Mouse (Mus musculus): ENCODE data around the gene Ttc3. TPM values are rescaled to one million over a fixed set of nuclear protein-coding genes. Genes with fewer than 3 reads are reported as not detected.

The Ttc3 gene
- polyA plus RNA-seq, 1 experiment: 152 TPM

GRCm38 (mm10) chr16:94428948-94429347 lies 58.5 kb downstream of the Ttc3 start:
- peaks cover 8% of the 10 kb centered on the region for H3K36me3 ChIP-seq (ENCODE audit: control insufficient read depth, insufficient read depth, low read length, poor library complexity, severe bottlenecking)
- no peak overlapping the region for H3K9ac ChIP-seq (ENCODE audit: low read depth, poor library complexity, severe bottlenecking)
- TF ChIP-seq POLR2A (IDR thresholded peaks at IDR 0.05; ENCODE audit: insufficient read depth, low read length) (no peak), CTCF (IDR thresholded peaks at IDR 0.05; ENCODE audit: low read depth, low read length) (no peak), EP300 (IDR thresholded peaks at IDR 0.05; ENCODE audit: insufficient read depth, low read depth, low read length) (no peak)

GRCm38 (mm10) chr16:94435495-94436234 lies 65.2 kb downstream of the Ttc3 start:
- no peak overlapping the region for H3K9ac ChIP-seq (ENCODE audit: low read depth, poor library complexity, severe bottlenecking)
- TF ChIP-seq POLR2A (IDR thresholded peaks at IDR 0.05; ENCODE audit: insufficient read depth, low read length) (no peak), EP300 (IDR thresholded peaks at IDR 0.05; ENCODE audit: insufficient read depth, low read depth, low read length) (no peak), CTCF (IDR thresholded peaks at IDR 0.05; ENCODE audit: low read depth, low read length) (no peak)
- peaks cover 26% of the 10 kb centered on the region for H3K36me3 ChIP-seq (ENCODE audit: control insufficient read depth, insufficient read depth, low read length, poor library complexity, severe bottlenecking)
- H3K27me3 ChIP-seq (ENCODE audit: control insufficient read depth, insufficient read depth, low read length, poor library complexity, severe bottlenecking): no peaks in the 10 kb centered on the region
- peaks cover 2% of the 10 kb centered on the region for H3K4me1 ChIP-seq (ENCODE audit: control insufficient read depth, insufficient read depth, low read length)
- H3K27ac ChIP-seq (ENCODE audit: insufficient read depth, low read length): no peak overlapping the region
- H3K4me3 ChIP-seq (ENCODE audit: low read depth, low read length): no peak overlapping the region
- 0 out of 2 replicates have a peak, but pooled peaks cover 7% of the 10 kb centered on the region for H3K9me3 ChIP-seq (replicated peaks; ENCODE audit: control insufficient read depth, insufficient read depth, low read length, poor library complexity, severe bottlenecking)

More at GRCm38 (mm10) chr16:94428948-94429347, 58.5 kb downstream of the Ttc3 start:
- Histone ChIP-seq H3K4me1 (ENCODE audit: control insufficient read depth, insufficient read depth, low read length) (peaks cover 2% of the 10 kb centered on the region), H3K27ac (ENCODE audit: insufficient read depth, low read length) (no peak overlapping the region), H3K4me3 (ENCODE audit: low read depth, low read length) (no peak overlapping the region), H3K9me3 (replicated peaks; ENCODE audit: control insufficient read depth, insufficient read depth, low read length, poor library complexity, severe bottlenecking) (no peaks in the 10 kb centered on the region), H3K27me3 (ENCODE audit: control insufficient read depth, insufficient read depth, low read length, poor library complexity, severe bottlenecking) (no peaks in the 10 kb centered on the region)

DNA sequence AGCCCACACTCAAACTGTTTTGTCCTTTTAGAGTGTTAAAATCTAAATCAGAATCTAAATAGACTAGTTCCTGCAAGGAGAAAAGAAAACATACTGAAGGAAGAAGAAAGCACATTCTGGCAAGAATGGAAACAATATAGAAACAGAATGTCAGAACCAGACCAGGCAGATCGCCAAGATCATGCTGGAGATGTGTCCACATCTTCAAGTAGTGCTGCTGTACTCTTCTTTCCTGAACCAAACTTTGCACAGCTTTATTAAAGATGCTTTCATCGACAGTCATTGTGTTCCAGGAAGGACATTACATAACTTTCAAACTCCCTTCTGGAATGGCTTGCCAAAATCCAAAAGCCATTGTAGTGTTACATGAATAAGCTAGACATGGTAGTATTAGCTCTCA lies 66.4 kb downstream of the Ttc3 start:
- 0 out of 2 replicates have a peak, but pooled peaks cover 7% of the 10 kb centered on the region for H3K9me3 ChIP-seq (replicated peaks; ENCODE audit: control insufficient read depth, insufficient read depth, low read length, poor library complexity, severe bottlenecking)
- no peak overlapping the region for H3K4me3 ChIP-seq (ENCODE audit: low read depth, low read length)
- peaks cover under 1% of the 10 kb centered on the region for H3K4me1 ChIP-seq (ENCODE audit: control insufficient read depth, insufficient read depth, low read length)
- no peak overlapping the region for H3K9ac ChIP-seq (ENCODE audit: low read depth, poor library complexity, severe bottlenecking)
- TF ChIP-seq POLR2A (IDR thresholded peaks at IDR 0.05; ENCODE audit: insufficient read depth, low read length): no peak
- TF ChIP-seq CTCF (IDR thresholded peaks at IDR 0.05; ENCODE audit: low read depth, low read length): no peak
- TF ChIP-seq EP300 (IDR thresholded peaks at IDR 0.05; ENCODE audit: insufficient read depth, low read depth, low read length): no peak
- no peak overlapping the region for H3K27ac ChIP-seq (ENCODE audit: insufficient read depth, low read length)
- H3K27me3 ChIP-seq (ENCODE audit: control insufficient read depth, insufficient read depth, low read length, poor library complexity, severe bottlenecking): no peaks in the 10 kb centered on the region
- H3K36me3 ChIP-seq (ENCODE audit: control insufficient read depth, insufficient read depth, low read length, poor library complexity, severe bottlenecking): peaks cover 26% of the 10 kb centered on the region

DNA sequence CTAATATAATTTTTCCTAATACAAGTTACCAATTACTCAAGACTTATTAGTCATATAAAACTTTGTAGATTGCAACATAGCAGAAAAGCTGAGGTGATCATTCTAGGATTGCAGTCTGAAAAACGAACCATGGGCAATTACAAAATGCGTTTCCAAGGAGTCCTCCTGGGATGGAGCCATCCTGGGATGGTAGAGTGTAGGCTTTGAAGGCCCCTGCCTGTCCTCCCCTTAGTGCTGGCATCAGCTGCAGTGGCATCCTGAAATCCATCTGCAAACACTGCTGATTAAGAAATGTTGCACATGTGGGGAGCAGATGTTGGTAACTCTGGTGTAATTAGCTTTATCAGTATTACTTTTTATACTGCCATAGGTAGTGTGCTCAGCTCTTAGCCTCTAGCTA lies 70.9 kb downstream of the Ttc3 start:
- H3K36me3 ChIP-seq (ENCODE audit: control insufficient read depth, insufficient read depth, low read length, poor library complexity, severe bottlenecking): peaks cover 28% of the 10 kb centered on the region
- no peaks in the 10 kb centered on the region for H3K4me1 ChIP-seq (ENCODE audit: control insufficient read depth, insufficient read depth, low read length)
- H3K4me3 ChIP-seq (ENCODE audit: low read depth, low read length): no peak overlapping the region
- H3K27me3 ChIP-seq (ENCODE audit: control insufficient read depth, insufficient read depth, low read length, poor library complexity, severe bottlenecking): no peaks in the 10 kb centered on the region
- H3K27ac ChIP-seq (ENCODE audit: insufficient read depth, low read length): no peak overlapping the region
- H3K9ac ChIP-seq (ENCODE audit: low read depth, poor library complexity, severe bottlenecking): no peak overlapping the region
- no peak for TF ChIP-seq POLR2A (IDR thresholded peaks at IDR 0.05; ENCODE audit: insufficient read depth, low read length)
- H3K9me3 ChIP-seq (replicated peaks; ENCODE audit: control insufficient read depth, insufficient read depth, low read length, poor library complexity, severe bottlenecking): 0 out of 2 replicates have a peak, but pooled peaks cover 7% of the 10 kb centered on the region

- TF ChIP-seq CTCF (IDR thresholded peaks at IDR 0.05; ENCODE audit: low read depth, low read length) (peak; percentile 49), EP300 (IDR thresholded peaks at IDR 0.05; ENCODE audit: insufficient read depth, low read depth, low read length) (no peak)
- Histone ChIP-seq H3K27ac (ENCODE audit: insufficient read depth, low read length) (no peak overlapping the region), H3K36me3 (ENCODE audit: control insufficient read depth, insufficient read depth, low read length, poor library complexity, severe bottlenecking) (peaks cover 21% of the 10 kb centered on the region), H3K9me3 (replicated peaks; ENCODE audit: control insufficient read depth, insufficient read depth, low read length, poor library complexity, severe bottlenecking) (no peaks in the 10 kb centered on the region), H3K9ac (ENCODE audit: low read depth, poor library complexity, severe bottlenecking) (no peak overlapping the region), H3K4me3 (ENCODE audit: low read depth, low read length) (no peak overlapping the region), H3K27me3 (ENCODE audit: control insufficient read depth, insufficient read depth, low read length, poor library complexity, severe bottlenecking) (no peaks in the 10 kb centered on the region), H3K4me1 (ENCODE audit: control insufficient read depth, insufficient read depth, low read length) (no peaks in the 10 kb centered on the region)
Measured at GRCm38 (mm10) chr16:94449151-94449550, 78.7 kb downstream of the Ttc3 start.

GRCm38 (mm10) chr16:94449632-94450031 lies 79.2 kb downstream of the Ttc3 start:
- no peak overlapping the region for H3K9ac ChIP-seq (ENCODE audit: low read depth, poor library complexity, severe bottlenecking)
- H3K4me3 ChIP-seq (ENCODE audit: low read depth, low read length): no peak overlapping the region
- no peaks in the 10 kb centered on the region for H3K4me1 ChIP-seq (ENCODE audit: control insufficient read depth, insufficient read depth, low read length)
- TF ChIP-seq CTCF (IDR thresholded peaks at IDR 0.05; ENCODE audit: low read depth, low read length) (no peak), POLR2A (IDR thresholded peaks at IDR 0.05; ENCODE audit: insufficient read depth, low read length) (no peak), EP300 (IDR thresholded peaks at IDR 0.05; ENCODE audit: insufficient read depth, low read depth, low read length) (no peak)
- peaks cover 21% of the 10 kb centered on the region for H3K36me3 ChIP-seq (ENCODE audit: control insufficient read depth, insufficient read depth, low read length, poor library complexity, severe bottlenecking)
- no peaks in the 10 kb centered on the region for H3K27me3 ChIP-seq (ENCODE audit: control insufficient read depth, insufficient read depth, low read length, poor library complexity, severe bottlenecking)
- no peaks in the 10 kb centered on the region for H3K9me3 ChIP-seq (replicated peaks; ENCODE audit: control insufficient read depth, insufficient read depth, low read length, poor library complexity, severe bottlenecking)
- no peak overlapping the region for H3K27ac ChIP-seq (ENCODE audit: insufficient read depth, low read length)
